Mouse (Mus musculus) heart, embryonic 16.5 days (tissue): ENCODE measurements around the gene Mta2. TPM values are rescaled to one million over a fixed set of nuclear protein-coding genes. Genes with fewer than 3 reads are reported as not detected.

Experiments used
- ATAC-seq: fragments of 200-750 bp; cut with Nextera tagmentation; replicated peaks from 2 replicates; pipeline ENCODE4 v1.8.0; 2017; ENCODE audit warnings: moderate number of reproducible peaks; ENCODE audit not compliant: insufficient read depth, low FRiP score; ENCODE audit errors: extremely low read depth
- H3K27ac ChIP-seq: fragments of 300-500 bp; sonication (generic); 2 replicates; pipeline ENCODE4 v1.5.1; 2014; ENCODE audit warnings: mild to moderate bottlenecking, low read length, control low read depth, moderate library complexity
- H3K27me3 ChIP-seq: fragments of 300-500 bp; sonication (generic); 2 replicates; pipeline ENCODE4 v1.6.1; 2014; ENCODE audit warnings: low read length, mixed read lengths; ENCODE audit not compliant: control insufficient read depth, insufficient read depth
- H3K36me3 ChIP-seq: fragments of 300-500 bp; sonication (generic); 2 replicates; pipeline ENCODE4 v1.6.1; 2014; ENCODE audit not compliant: control insufficient read depth, insufficient read depth
- H3K4me1 ChIP-seq: fragments of 300-500 bp; sonication (generic); 2 replicates; pipeline ENCODE4 v1.6.1; 2014; ENCODE audit warnings: low read length, mixed read lengths; ENCODE audit not compliant: control insufficient read depth, insufficient read depth
- H3K4me2 ChIP-seq: fragments of 300-500 bp; sonication (generic); 2 replicates; pipeline ENCODE4 v1.6.1; 2014; ENCODE audit warnings: low read depth, mild to moderate bottlenecking, control low read depth, low read length
- H3K4me3 ChIP-seq: fragments of 300-500 bp; sonication (generic); 2 replicates; pipeline ENCODE4 v1.5.1; 2014; ENCODE audit warnings: mild to moderate bottlenecking, control low read depth, low read length
- H3K9ac ChIP-seq: fragments of 300-500 bp; sonication (generic); 2 replicates; pipeline ENCODE4 v1.6.1; 2014; ENCODE audit warnings: low read length, control low read depth
- H3K9me3 ChIP-seq: fragments of 300-500 bp; sonication (generic); replicated peaks from 2 replicates; pipeline ENCODE4 v1.6.1; 2016; ENCODE audit warnings: low read length; ENCODE audit not compliant: control insufficient read depth
- WGBS: fragments of 180-500 bp; shearing (Covaris S2); extraction: QIAGEN DNeasy Blood & Tissue Kit; methylation state at CpG from one replicate; pipeline ENCODE4 v1.1.7; 2014; 5-methylcytosine and 5-hydroxymethylcytosine counted together
- polyA plus RNA-seq: library from polyadenylated mRNA; unstranded; fragments of >200 nt; fragmentation: Nextera tagmentation; extraction: Ambion mirVana; gene quantifications from 2 replicates; pipeline ENCODE4 v1.2.1, GENCODE M21; 2015

Gene Mta2
- polyA plus RNA-seq, 1 experiment from 2014 or later, result 96.0 TPM

DNA sequence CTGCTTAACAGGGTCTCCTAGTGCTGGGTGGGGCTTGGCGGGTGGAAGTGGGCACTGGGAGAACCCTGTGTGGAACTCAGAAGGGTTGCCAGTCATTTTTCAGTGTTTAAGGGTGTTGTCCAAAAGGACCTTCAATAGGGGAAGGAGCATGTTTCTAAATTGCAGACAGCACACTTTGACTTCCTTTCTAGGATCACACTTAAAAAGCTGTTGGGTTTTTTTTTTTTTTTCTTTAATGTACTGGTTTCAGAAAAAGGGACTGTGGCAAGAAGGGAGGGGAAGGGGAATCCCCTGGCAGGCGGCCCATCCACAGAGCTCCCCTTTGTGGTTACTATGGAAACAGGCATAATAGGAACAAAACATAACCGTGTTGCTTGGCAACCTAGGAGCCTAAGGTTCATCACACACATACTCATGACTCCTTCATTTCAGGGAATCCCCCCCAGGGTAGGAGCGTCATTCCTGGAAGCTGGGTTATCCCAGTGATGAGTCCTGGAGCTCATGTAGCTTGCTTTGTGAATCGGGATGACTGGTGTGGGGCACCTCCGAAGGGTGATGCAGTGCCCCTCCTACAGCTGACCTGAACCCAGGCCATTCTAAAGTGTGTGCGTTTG is 42.7 kb downstream of the Mta2 start:
- 24% methylated on average over 7 of the region's 7 CpGs for WGBS
- H3K4me2 ChIP-seq, result no peak overlapping the region

DNA sequence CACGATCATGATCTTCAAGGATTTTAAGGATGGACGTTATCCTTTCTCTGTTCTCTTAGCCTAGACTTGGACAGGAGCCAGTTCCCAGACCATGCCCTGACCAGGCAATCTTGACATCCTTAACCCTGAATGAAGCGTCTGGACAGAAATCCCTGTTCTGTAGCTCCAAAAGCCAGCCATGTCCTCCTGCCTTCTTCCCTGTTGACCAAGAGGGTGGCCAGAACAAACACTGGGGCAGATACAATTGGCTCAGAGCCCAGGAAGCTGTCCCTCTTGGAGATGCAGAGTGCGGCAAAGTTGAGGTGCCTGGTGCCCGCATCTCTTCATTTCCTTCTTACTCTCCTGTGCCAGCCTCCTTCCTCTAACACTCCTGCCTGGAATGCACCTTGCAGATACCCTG is 44.2 kb downstream of the Mta2 start:
- Histone ChIP-seq H3K9ac (no peak overlapping the region), H3K4me3 (no peak overlapping the region), H3K27me3 (no peaks in the 10 kb centered on the region), H3K36me3 (no peaks in the 10 kb centered on the region), H3K4me2 (no peak overlapping the region), H3K27ac (no peak overlapping the region), H3K4me1 (peaks cover 68% of the 10 kb centered on the region), H3K9me3 (no peaks in the 10 kb centered on the region)
- WGBS, result 36% methylated on average over 5 of the region's 5 CpGs
- ATAC-seq, result no peak

More for the DNA sequence above, 42.7 kb downstream of the Mta2 start:
- no peaks in the 10 kb centered on the region for H3K9me3 ChIP-seq
- H3K27me3 ChIP-seq, result no peaks in the 10 kb centered on the region
- H3K9ac ChIP-seq, result peak overlapping the region; percentile 32; the same call in 1 of the 2 replicates
- peaks cover 1% of the 10 kb centered on the region; the same call in 1 of the 2 replicates for H3K36me3 ChIP-seq
- ATAC-seq, result no peak
- peaks cover 71% of the 10 kb centered on the region for H3K4me1 ChIP-seq
- peak overlapping the region; percentile 35; the same call in 1 of the 2 replicates for H3K27ac ChIP-seq
- H3K4me3 ChIP-seq, result no peak overlapping the region

DNA sequence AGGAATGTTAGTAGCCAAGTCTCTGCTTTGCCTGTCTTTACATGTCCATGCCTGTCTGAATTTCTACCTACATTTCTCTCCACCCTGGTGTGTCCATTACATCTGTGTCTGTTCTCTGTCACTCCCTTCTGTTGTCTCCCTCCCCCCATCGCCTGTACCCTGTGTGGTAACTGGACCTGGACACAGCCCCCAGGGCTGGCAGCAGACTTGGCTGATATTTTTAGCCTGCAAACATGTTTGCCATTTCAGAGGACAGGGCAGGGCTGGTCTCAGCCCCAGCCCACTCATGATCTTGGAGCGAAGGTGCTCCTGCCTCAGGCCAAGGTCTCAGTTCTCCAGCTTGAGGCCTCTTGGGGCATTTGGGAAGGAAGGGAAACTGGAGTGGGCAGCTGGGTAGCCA is 46.1 kb downstream of the Mta2 start:
- no peaks in the 10 kb centered on the region for H3K9me3 ChIP-seq
- peak overlapping the region; percentile 97 for H3K9ac ChIP-seq
- peak overlapping the region; percentile 82 for H3K4me2 ChIP-seq
- peak overlapping the region; percentile 99 for H3K27ac ChIP-seq
- ATAC-seq, result peak; percentile 3; the same call in 1 of the 2 replicates
- no peaks in the 10 kb centered on the region for H3K36me3 ChIP-seq
- no peak overlapping the region; the same call in 1 of the 2 replicates for H3K4me3 ChIP-seq
- H3K27me3 ChIP-seq, result no peaks in the 10 kb centered on the region
- WGBS, result 33% methylated on average over 2 of the region's 2 CpGs
- peaks cover 70% of the 10 kb centered on the region for H3K4me1 ChIP-seq

DNA sequence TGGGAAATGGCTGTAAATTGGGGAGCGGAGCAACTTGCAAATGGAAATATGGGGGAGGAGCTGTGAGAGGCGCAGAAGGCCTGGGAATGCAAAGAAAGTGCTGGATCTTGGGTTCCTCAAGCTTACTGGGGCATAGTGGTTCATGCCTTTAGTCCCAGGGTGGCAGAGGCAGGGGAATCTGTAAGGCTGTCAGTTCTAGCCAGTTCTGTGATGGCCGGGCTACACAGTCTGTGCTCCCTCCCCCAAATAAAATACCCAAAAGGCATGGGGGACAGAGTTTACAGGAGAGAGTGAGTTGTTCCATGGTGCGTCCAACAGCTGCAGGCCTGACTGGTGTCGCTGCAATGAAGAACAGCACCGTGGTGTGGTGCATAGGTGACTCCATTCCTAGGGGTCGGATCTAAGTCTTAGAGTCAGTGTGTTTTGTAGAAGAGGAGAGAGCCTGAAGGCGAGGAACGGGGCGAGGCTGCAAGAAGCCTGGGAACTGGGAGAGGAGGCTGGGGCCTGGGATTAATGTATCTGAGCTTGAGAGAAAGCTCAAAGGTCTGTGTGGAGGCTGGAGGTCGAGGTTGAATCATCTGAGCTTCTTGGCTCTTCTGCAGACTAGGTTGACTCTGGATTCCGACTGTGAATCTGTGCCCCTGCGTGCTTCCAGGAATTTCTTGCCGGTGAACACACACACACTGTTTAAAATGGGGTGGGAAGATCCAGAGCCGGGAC is 46.8 kb downstream of the Mta2 start:
- Histone ChIP-seq H3K9ac (peak overlapping the region; percentile 97), H3K36me3 (no peaks in the 10 kb centered on the region), H3K27me3 (no peaks in the 10 kb centered on the region), H3K27ac (peak overlapping the region; percentile 99), H3K4me2 (peak overlapping the region; percentile 82), H3K9me3 (no peaks in the 10 kb centered on the region), H3K4me1 (peaks cover 69% of the 10 kb centered on the region), H3K4me3 (peak overlapping the region; percentile 89)
- ATAC-seq, result no peak
- WGBS, result 26% methylated on average over 15 of the region's 15 CpGs

DNA sequence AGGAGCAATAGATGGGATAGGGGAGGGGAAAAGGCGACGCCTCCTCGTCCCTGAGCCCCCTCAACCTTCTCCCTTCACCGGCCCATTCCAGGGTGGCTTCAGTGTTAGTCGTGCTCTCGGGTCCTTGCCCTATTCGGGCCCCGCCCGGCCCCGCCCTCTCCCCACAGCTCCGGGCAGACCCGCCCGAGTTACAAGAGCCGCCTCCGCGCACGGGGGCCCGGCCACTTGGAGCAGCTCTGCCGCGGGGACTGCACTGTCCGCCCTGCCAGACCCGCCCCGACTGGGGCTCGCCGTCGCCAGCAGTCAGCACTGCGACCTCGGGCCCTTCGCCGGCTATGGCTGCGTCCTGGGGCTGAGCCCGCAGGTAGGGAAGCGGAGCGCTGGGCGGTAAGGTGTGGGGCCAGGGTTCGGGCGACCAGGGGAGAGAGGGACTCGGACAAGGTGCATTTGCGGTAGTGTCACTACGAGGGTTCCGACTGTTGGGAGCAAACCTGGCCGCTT is 47.4 kb downstream of the Mta2 start, which contains the start of gene Ahnak:
TSS of gene Ahnak (plus strand) at position 219 of the 501 bp plus-strand sequence.
- Histone ChIP-seq H3K27me3 (no peaks in the 10 kb centered on the region), H3K4me3 (peak within 1 kb of the TSS; percentile 89), H3K36me3 (no peaks in the 10 kb centered on the region), H3K27ac (peak within 1 kb of the TSS; percentile 99), H3K9me3 (no peaks in the 10 kb centered on the region), H3K4me1 (peaks cover 69% of the 10 kb centered on the region), H3K4me2 (peak within 1 kb of the TSS; percentile 82), H3K9ac (peak within 1 kb of the TSS; percentile 97)
- peak; percentile 77 for ATAC-seq
- WGBS, result under 1% methylated on average over 42 of the region's 42 CpGs

DNA sequence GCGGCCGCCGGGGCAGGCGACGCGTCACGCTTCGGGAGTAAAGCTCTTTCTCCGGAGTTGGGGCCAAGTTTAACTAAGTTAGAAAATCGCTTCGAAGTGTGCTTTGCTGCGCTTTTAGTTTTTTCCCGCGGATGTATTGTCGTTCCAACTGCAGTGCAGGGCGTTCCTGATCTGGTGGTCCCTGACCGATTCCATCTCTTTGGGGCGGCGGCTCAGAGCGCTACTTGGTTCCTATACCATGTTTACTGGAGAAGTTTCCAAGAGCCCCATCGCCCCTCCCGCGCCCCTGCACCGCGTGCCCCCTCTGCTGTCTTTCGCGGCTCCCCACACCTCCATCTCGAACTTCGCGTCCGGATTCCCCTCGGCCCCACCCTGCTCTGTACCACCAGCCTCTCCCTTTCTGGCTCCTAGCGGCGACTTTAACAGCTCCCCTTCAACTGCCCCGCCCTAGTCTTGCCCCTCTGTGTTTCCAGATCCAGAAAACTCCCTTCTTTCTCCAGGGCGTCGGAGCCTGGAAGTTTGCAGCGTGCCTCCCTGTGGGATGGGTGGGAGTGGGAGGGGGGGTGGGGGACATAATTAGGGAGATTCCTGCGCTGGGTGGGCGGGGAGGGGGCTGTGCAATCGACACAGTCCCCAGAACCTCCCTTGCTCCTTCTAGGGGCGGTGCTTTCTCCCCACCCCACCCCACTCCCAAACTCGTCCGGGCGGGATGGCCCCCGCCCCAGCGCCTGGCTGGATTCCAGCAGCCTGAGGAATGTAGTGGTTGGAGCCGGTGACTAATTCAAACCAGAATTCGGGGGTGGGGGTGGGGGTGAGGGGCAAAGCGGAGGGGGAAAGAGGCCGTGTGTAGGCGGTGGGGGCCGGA is 48.1 kb downstream of the Mta2 start:
- Histone ChIP-seq H3K27ac (peak overlapping the region; percentile 99), H3K36me3 (no peaks in the 10 kb centered on the region), H3K9me3 (no peaks in the 10 kb centered on the region), H3K27me3 (no peaks in the 10 kb centered on the region), H3K4me3 (peak overlapping the region; percentile 89), H3K4me2 (peak overlapping the region; percentile 82), H3K4me1 (peaks cover 69% of the 10 kb centered on the region), H3K9ac (peak overlapping the region; percentile 97)
- peak; percentile 68 for ATAC-seq
- WGBS, result under 1% methylated on average over 53 of the region's 53 CpGs

DNA sequence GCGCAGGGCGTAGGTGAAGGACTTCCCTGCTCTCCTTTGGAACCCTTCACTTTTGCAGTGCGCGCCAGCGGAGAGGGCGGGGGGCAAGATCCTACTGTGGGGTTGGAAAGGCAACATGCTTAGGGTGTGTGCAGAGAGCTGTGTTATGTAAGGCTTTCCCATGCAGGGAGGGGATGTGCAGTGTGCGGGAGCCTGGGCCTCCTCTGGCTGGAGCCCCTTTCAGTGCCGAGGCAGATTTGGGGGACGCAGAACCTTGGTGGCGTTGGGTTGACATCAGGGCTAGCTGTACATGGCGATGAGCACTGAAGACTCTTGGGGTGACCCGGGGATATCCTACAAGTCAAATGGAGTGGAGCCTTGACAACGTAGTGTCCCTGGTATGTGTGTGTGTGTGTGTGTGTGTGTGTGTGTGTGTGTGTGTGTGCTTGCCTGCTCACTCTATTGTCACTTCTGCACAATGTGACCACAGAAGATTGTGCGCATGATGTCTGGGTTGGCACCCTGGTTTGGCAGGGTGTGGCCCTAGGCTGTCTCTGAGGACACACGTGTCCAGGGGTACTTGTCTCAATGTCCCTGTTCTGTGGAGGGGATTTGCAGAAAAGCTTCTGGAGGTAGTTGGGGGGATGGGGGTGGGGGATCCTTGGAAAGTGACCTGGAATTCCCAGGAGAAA is 48.9 kb downstream of the Mta2 start:
- H3K4me3 ChIP-seq, result peak overlapping the region; percentile 89
- peak overlapping the region; percentile 97 for H3K9ac ChIP-seq
- peak overlapping the region; percentile 99 for H3K27ac ChIP-seq
- peak; percentile 26 for ATAC-seq
- H3K27me3 ChIP-seq, result no peaks in the 10 kb centered on the region
- WGBS, result 13% methylated on average over 15 of the region's 15 CpGs
- no peaks in the 10 kb centered on the region for H3K9me3 ChIP-seq
- peaks cover 71% of the 10 kb centered on the region for H3K4me1 ChIP-seq
- H3K36me3 ChIP-seq, result no peaks in the 10 kb centered on the region
- H3K4me2 ChIP-seq, result peak overlapping the region; percentile 82

DNA sequence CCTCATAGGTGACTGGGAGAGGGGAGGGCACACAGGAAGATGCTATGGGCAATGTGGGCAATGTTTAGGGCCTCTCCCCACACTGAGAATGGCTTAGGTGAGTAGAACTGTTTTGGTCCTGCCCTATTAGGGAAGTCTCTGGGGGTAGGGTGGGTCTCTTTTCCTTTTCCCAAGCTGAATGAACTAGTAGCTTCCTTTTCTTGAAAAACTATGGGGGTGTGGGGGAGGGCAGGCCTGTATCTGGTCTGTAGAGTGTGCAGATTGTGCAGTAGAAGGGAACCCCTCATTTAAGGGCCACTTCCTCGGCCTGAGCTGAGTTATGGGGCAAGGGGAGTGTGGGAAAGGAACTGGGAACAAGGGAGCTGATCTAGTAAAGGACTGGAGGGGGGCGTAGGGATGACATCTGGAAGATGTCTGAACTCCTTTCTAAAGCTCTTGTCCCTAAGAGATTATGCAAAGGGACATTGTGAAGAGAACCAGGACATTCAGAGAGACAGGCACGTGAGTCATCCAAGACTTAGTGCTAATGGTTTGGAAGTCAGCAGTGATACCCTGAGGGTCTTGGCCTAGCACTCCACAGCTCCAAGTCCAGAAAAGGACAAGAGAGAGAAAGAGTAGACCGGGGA is 49.7 kb downstream of the Mta2 start:
- no peaks in the 10 kb centered on the region for H3K9me3 ChIP-seq
- H3K4me1 ChIP-seq, result peaks cover 70% of the 10 kb centered on the region
- peak overlapping the region; percentile 97 for H3K9ac ChIP-seq
- H3K4me2 ChIP-seq, result peak overlapping the region; percentile 82
- ATAC-seq, result no peak
- H3K36me3 ChIP-seq, result no peaks in the 10 kb centered on the region
- peak overlapping the region; percentile 89 for H3K4me3 ChIP-seq
- WGBS, result 38% methylated on average over 4 of the region's 4 CpGs
- H3K27ac ChIP-seq, result peak overlapping the region; percentile 99
- H3K27me3 ChIP-seq, result no peaks in the 10 kb centered on the region
